Mouse (Mus musculus) liver, embryonic 11.5 days (tissue): ENCODE measurements around the gene Gm49366. TPM values are rescaled to one million over a fixed set of nuclear protein-coding genes. Genes with fewer than 3 reads are reported as not detected.

Experiments
- ATAC-seq: fragments of 200-750 bp; cut with Nextera tagmentation; replicated peaks from 2 replicates; pipeline ENCODE4 v1.8.0; 2017; ENCODE audit warnings: moderate number of reproducible peaks, mild to moderate bottlenecking, moderate TSS enrichment, moderate library complexity; ENCODE audit not compliant: low FRiP score
- DNase-seq: peaks from one replicate; pipeline ENCODE4 v3.0.0-alpha.2; 2017; ENCODE audit warnings: low spot score
- H3K27ac ChIP-seq: fragments of 300-500 bp; sonication (generic); 2 replicates; pipeline ENCODE4 v1.5.1; 2014; ENCODE audit warnings: mild to moderate bottlenecking, low read depth, low read length, control low read depth
- H3K27me3 ChIP-seq: fragments of 300-500 bp; sonication (generic); replicated peaks from 2 replicates; pipeline ENCODE4 v1.6.1; 2014; ENCODE audit warnings: low read length, mixed read lengths; ENCODE audit not compliant: control insufficient read depth, insufficient read depth
- H3K36me3 ChIP-seq: fragments of 300-500 bp; sonication (generic); 2 replicates; pipeline ENCODE4 v1.6.1; 2014; ENCODE audit warnings: mild to moderate bottlenecking, low read length, moderate library complexity, mixed read lengths; ENCODE audit not compliant: control insufficient read depth, insufficient read depth
- H3K4me1 ChIP-seq: fragments of 300-500 bp; sonication (generic); replicated peaks from 2 replicates; pipeline ENCODE4 v1.6.1; 2014; ENCODE audit warnings: low read length, mixed read lengths; ENCODE audit not compliant: control insufficient read depth, insufficient read depth
- H3K4me2 ChIP-seq: fragments of 300-500 bp; sonication (generic); 2 replicates; pipeline ENCODE4 v1.6.1; 2014; ENCODE audit warnings: mild to moderate bottlenecking, control low read depth, moderate library complexity
- H3K4me3 ChIP-seq: fragments of 300-500 bp; sonication (generic); 2 replicates; pipeline ENCODE4 v1.5.1; 2014; ENCODE audit warnings: low read depth, low read length, control low read depth
- H3K9ac ChIP-seq: fragments of 300-500 bp; sonication (generic); 2 replicates; pipeline ENCODE4 v1.6.1; 2014; ENCODE audit warnings: low read depth, low read length, control low read depth
- H3K9me3 ChIP-seq: fragments of 300-500 bp; sonication (generic); 2 replicates; pipeline ENCODE4 v1.6.1; 2016; ENCODE audit warnings: low read length, inconsistent platforms, mixed read lengths; ENCODE audit not compliant: control insufficient read depth
- WGBS: fragments of 180-500 bp; shearing (Covaris S2); extraction: QIAGEN DNeasy Blood & Tissue Kit; methylation state at CpG from one replicate; pipeline ENCODE4 v1.1.7; 2014; 5-methylcytosine and 5-hydroxymethylcytosine counted together
- polyA plus RNA-seq: library from polyadenylated mRNA; unstranded; fragments of >200 nt; fragmentation: Nextera tagmentation; extraction: Ambion mirVana; gene quantifications from 2 replicates; pipeline ENCODE4 v1.2.1, GENCODE M21; 2014

The Gm49366 gene
- polyA plus RNA-seq, 1 experiment from 2014 or later, result not detected

GRCm38 (mm10) chr12:84107012-84107411 lies 68.3 kb downstream of the Gm49366 start:
- Histone ChIP-seq H3K4me3 (no peak overlapping the region), H3K4me2 (no peak overlapping the region), H3K9ac (no peak overlapping the region)

GRCm38 (mm10) chr12:84107692-84108091 lies 69.0 kb downstream of the Gm49366 start:
- no peak overlapping the region for H3K4me3 ChIP-seq
- H3K27me3 ChIP-seq, result no peaks in the 10 kb centered on the region
- no peaks in the 10 kb centered on the region for H3K36me3 ChIP-seq
- no peaks in the 10 kb centered on the region for H3K9me3 ChIP-seq
- no peak for DNase-seq
- no peak overlapping the region for H3K9ac ChIP-seq
- H3K4me2 ChIP-seq, result no peak overlapping the region
- no peak for ATAC-seq
- no peak overlapping the region for H3K27ac ChIP-seq
- no peaks in the 10 kb centered on the region for H3K4me1 ChIP-seq
- WGBS, result 59% methylated on average over 1 of the region's 1 CpGs

More at GRCm38 (mm10) chr12:84107012-84107411, 68.3 kb downstream of the Gm49366 start:
- H3K4me1 ChIP-seq, result no peaks in the 10 kb centered on the region
- H3K27ac ChIP-seq, result no peak overlapping the region
- no peak for ATAC-seq
- WGBS, result 74% methylated on average over 3 of the region's 3 CpGs
- no peaks in the 10 kb centered on the region for H3K9me3 ChIP-seq
- no peak for DNase-seq
- H3K36me3 ChIP-seq, result no peaks in the 10 kb centered on the region
- no peaks in the 10 kb centered on the region for H3K27me3 ChIP-seq

Other genes with a start within 250 kb of the Gm49366 start
- gene Numb, start 117.0 kb upstream of the Gm49366 start, polyA plus RNA-seq, result 25.2 and 26.8 TPM in 2 replicates
- gene Riox1, start 88.3 kb upstream of the Gm49366 start, polyA plus RNA-seq, result 24.7 and 25.2 TPM in 2 replicates
- gene Heatr4, start 54.1 kb upstream of the Gm49366 start, polyA plus RNA-seq, result not detected in 2 replicates
- gene Acot2, start 51.1 kb upstream of the Gm49366 start, polyA plus RNA-seq, result 22.5 and 22.6 TPM in 2 replicates
- gene Acot1, start 29.4 kb upstream of the Gm49366 start, polyA plus RNA-seq, result 42.9 and 44.2 TPM in 2 replicates
- 8.4 and 8.5 TPM in 2 replicates for gene Acot4, start 556 bp upstream of the Gm49366 start, polyA plus RNA-seq
- 3.0 and 3.8 TPM in 2 replicates for gene Acot3, start 13.2 kb downstream of the Gm49366 start, polyA plus RNA-seq
- not detected in 2 replicates for gene Acot5, start 30.4 kb downstream of the Gm49366 start, polyA plus RNA-seq
- 1.0 and 1.4 TPM in 2 replicates for gene Acot6, start 61.7 kb downstream of the Gm49366 start, polyA plus RNA-seq
- 2.0 and 2.3 TPM in 2 replicates for gene Dnal1, start 75.4 kb downstream of the Gm49366 start, polyA plus RNA-seq
- 0.27 and 0.53 TPM in 2 replicates for gene Pnma1, start 109.6 kb downstream of the Gm49366 start, polyA plus RNA-seq
- 12.6 and 13.4 TPM in 2 replicates for gene Elmsan1, start 179.9 kb downstream of the Gm49366 start, polyA plus RNA-seq
- gene Ptgr2, start 246.3 kb downstream of the Gm49366 start, polyA plus RNA-seq, result 39.5 and 51.2 TPM in 2 replicates